Mouse (Mus musculus): ENCODE results near the gene Bend6.
"Not testable (repeated sequence)": the region's sequence is repeated elsewhere in the genome, so short reads cannot be mapped to it uniquely, and the experiment has no call there.

The Bend6 gene

DNA sequence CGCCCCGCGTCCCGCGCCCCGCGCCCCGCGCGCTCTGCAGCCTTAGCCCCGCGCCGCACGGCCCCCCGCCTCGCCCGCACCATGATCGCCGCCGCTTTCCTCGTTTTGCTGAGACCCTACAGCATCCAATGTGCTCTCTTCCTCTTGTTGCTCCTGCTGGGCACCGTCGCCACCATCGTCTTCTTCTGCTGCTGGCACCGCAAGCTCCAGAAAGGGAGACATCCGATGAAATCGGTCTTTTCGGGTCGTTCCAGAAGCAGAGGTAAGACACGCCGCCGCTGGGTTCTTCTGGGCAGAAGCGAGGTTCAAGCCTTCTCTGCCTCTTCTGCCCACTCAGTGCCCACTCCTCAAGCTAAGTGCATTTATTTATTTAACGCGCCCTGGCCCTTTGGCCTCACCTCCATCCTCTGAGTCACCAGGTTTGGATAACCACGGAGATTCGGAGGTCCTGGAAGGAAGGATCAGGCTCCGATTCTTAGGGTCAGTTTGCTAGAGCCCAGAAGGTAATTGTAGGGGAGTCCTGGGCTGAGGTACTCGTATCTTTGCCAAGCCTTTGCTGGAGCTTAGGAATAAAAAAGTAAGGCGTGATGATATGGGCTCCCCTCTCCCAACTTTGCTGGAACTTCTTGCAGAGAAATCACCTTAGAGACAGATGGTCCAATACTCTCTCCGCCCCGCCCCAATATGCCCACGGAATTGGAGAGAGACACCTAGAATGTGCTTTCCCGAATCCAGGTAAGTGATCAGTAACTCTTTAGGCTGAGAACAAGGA lies 761 bp upstream of the Bend6 start, which contains the start of gene Dst:
Gene Dst (plus strand): TSS at position 35 of the 772 bp plus-strand sequence.
- in situ Hi-C loops (cut with MboI; ENCODE audit: unreplicated experiment in 2 of 2): no loop called here

DNA sequence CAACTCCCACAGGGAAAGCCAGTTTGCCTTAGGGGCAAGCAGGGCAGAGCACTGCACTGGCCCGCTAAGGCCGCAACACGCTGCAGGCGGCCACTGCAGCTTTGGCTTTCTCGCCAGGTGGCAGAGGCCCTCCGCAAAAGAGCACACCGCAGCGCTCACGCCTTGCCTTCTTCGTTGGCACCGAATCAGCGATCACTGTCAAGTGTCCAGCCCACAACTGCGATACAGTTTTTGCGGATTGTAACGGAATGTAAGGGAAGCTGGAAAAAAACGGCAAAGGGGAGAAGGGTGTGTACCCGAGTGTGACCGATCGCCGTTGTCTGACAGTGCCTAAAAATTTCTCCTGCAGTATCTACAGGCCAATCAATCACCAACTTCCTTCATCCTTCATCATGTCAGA lies 689 bp downstream of the Bend6 start:
- in situ Hi-C loops (cut with MboI; ENCODE audit: unreplicated experiment in 2 of 2): no loop called here

DNA sequence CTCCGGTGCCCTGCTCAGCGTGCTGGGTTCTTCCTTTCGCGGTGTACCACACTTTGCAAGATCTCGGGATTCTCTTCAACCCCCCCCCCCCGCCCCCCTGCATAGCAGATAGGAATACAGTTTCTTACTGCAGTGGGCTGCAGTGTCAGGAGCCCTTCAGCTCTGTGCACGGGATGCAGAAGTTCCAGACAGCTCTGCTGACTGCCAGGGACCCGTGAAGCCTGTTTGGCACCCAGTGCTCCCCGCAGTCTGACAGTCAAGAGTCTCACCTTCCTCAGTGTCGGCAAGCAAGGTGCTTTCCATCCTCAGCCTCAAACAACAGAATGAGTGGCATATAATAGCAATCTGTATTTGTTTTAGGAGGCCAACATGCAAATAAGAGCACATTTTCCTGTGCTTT lies 1.4 kb downstream of the Bend6 start:
- in situ Hi-C loops (cut with MboI; ENCODE audit: unreplicated experiment in 2 of 2): no loop called here

DNA sequence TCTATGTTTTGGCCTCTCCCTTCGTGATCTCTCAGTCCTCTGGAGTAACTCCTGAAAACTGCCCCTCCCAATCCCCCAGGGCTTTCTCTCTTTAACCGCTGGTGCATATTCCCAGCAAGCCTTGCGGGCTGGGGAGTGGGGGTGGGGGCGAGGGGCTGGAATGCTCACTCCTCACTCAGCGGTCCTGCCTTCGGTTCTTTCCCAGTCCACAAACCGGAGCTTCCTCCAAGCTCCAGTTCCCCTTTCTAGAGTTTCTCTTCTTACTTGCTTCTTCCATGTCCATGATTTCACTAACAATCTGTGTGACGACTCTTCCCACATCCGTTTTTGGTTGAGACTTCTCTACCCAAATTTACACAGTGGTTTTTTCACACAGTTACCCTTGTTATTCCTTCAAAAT lies 4.0 kb downstream of the Bend6 start:
- in situ Hi-C loops (cut with MboI; ENCODE audit: unreplicated experiment in 2 of 2): no loop called here

DNA sequence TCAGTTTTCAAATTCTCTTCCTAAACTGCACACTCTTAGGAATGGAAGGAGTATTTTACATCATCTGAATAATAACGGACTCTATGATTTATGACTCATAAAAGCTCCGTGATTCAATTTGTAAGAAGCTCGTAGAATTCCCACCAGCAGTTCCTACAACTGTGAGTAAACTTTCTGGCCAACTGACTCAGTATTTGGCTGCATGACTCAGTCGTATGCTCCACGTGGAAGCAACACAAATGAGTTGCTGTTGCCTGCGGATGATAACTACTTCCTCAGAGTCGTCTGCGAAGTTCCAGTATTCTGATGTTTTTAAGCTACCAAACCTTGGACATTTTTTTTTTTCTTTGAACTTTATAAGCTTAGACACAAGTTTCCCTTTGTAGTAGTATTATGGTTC lies 7.4 kb downstream of the Bend6 start:
- in situ Hi-C loops (cut with MboI; ENCODE audit: unreplicated experiment in 2 of 2): no loop called here

DNA sequence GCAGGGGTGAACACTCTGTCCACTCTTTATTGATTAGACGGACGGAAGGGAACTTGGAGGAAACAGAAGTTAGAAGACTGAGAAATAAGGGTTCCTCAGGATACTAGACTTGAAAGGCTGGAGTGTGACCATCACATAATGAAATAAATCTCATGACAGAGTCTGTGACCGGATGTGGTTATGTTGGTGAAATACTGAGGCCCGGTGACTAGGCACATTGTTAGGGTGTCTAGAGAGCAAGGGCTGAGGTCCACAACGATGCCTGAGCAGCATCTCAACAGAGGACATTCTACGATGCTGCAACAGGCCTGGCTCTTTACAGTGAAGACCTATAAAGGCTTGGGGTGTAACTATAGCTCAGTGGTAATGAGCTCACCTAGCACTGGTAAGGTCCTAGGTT lies 9.2 kb downstream of the Bend6 start:
- in situ Hi-C loops (cut with MboI; ENCODE audit: unreplicated experiment in 2 of 2): loop anchor here (10.0 to 25.0 kb wide), 3 partner anchors 66 to 514 kb away; no protein-coding TSS in a partner anchor

DNA sequence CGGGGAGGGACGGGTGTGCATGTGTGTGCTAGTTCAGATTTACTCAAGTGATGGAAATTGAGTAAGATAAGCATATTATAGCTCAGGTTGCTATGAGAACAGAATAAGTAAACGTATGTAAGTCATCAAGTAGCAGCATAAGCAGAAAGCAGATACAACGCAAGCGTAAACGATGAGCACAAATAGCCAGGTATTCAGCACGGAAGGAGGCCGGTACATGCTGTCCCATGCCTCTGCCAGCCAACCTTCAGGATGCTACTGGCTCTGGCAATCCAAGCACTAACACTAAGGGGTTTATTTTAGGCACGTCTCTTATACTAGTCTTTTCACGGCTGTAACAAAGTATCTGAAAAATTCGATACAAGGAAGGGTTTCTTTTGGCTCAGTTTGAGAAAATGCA lies 10.2 kb downstream of the Bend6 start:
- in situ Hi-C loops (cut with MboI; ENCODE audit: unreplicated experiment in 2 of 2): loop anchor here (10.0 to 25.0 kb wide), 3 partner anchors 67 to 515 kb away; no protein-coding TSS in a partner anchor

DNA sequence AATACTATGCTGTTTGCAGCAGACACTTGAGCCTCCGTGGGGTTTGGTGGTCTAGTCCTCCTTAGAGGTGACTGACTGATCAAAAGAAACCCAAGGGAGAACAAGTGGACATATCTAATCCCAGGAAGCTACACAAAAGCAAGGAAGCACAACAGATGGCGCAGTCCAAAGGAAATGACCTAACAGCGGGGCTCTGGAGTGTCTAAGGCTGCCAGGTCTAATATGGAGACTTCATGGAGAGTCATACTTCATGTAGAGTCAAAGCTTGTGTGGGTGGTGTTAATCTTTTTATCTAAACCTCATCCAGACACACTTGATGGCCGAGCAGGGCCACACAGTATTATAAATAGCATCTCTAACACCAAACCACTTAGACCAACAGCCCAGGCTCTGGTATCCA lies 10.9 kb downstream of the Bend6 start:
- in situ Hi-C loops (cut with MboI; ENCODE audit: unreplicated experiment in 2 of 2): loop anchor here (10.0 to 25.0 kb wide), 3 partner anchors 68 to 516 kb away; no protein-coding TSS in a partner anchor

DNA sequence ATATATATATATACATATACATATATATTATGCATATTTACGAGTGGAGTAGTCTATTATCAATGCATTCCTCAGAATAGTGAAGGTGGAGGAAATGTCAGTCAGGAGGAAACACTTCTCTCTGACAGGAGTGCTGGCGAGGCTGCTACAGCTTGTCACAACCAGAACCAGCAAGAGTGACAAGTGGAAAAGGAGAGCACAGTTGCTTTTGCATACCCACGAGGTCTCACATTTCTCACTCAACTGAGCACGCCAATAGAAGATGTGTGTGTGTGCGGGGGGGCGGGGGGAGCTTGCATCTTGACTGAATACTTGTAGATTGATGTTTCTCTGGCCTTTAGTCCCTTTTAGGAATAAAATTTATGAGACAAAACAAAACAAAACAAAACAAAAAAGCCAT lies 11.5 kb downstream of the Bend6 start:
- in situ Hi-C loops (cut with MboI; ENCODE audit: unreplicated experiment in 2 of 2): loop anchor here (10.0 to 25.0 kb wide), 3 partner anchors 69 to 516 kb away; no protein-coding TSS in a partner anchor

DNA sequence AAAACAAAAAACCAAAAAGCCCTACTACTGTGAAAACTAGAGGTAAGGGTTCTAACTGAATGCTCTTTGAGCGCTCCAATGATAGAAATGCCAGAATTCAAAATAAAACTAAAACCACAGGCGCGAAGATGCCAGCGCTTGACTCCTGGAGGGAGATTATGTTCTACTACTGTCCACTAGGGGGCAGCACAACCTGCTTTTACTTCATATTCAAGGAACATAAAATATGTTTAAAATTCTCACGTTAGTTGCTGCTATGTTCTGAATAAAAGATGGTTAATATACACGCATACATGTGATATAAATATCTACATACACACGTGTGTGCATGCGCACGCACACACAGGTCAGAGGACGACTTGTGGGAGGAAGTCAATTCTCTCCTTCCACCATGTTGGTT lies 14.8 kb downstream of the Bend6 start:
- in situ Hi-C loops (cut with MboI; ENCODE audit: unreplicated experiment in 2 of 2): loop anchor here (10.0 to 25.0 kb wide), 3 partner anchors 72 to 520 kb away; no protein-coding TSS in a partner anchor

DNA sequence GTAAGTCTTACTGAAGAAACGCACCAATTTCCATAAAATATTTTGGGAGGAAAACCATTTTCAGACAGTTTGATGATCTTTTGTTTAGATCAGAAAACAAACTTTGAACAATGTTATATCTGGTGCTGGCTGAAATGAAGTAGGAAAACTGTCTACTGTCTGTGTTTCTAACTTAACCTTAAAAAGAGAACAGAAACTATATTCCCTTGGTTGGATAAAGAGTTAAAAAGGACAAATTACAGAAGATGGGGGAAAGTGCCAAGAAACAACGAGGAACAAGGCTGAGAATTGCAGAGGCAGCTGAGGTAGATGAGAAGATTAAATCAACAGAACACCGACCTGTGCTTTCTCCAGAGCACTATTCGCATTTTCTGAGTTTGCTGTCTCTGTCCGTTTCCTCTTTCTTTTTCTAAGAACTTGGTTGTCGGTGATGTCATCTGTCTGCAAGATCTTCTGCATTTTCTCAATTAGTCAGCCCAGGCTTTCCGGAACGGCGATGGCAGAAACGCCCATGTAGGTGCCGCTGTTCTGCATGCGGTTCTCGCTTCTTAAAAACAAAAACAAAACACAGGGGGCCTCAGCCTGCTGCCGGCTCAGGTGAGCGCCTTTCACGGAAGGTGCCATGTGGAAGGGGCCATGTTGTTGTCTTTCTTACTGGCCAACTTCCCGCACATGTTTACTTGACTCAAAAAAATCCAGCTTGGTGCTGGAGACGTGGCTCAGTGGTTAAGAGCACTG lies 24.3 kb downstream of the Bend6 start:
- in situ Hi-C loops (cut with MboI; ENCODE audit: unreplicated experiment in 2 of 2): loop anchor here (5.0 to 25.0 kb wide), 3 partner anchors 211 to 529 kb away; partner anchors contain the start of gene Prim2 (in 1 of the 2)

DNA sequence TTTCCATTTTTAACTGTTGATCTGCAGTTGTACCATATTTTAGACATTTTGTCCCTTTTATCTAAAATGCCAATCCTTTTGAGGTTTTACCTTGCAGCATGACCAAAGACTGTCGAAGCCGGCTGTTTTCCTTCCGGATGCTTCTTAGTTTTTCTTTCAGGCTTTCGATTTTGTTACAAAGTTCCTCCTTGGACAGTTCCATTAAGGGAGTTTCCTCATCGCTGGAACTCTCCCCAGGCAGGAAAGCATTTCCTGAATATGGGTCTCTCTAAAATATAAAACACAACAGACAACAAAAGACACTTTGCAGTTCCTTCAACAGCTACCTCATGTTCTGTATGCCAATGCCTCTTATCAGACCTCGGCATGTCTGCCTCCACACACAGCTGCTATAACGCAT lies 29.4 kb downstream of the Bend6 start:
- in situ Hi-C loops (cut with MboI; ENCODE audit: unreplicated experiment in 2 of 2): loop anchor here in 1 of 2 experiments (5.0 to 25.0 kb wide), 2 partner anchors 61 to 534 kb away; no protein-coding TSS in a partner anchor

DNA sequence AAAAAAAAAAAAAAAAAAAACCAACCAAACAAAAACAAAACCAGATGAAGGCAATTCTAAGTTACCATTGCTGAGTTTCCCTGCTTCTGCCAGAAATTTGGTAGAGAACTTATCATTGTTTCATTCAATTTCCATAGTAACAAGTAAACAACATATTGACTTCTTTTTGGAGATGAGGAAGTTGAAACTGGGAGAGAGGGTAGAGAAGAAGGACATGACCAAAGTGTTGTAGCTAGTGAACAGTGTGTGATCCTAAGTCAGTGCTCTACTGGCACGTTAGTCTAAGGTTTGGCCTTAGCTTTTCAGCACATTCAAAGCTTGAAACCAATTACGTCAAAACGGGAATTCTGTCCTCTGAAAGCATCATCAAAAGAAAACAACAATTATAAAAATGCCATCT lies 31.2 kb downstream of the Bend6 start:
- in situ Hi-C loops (cut with MboI; ENCODE audit: unreplicated experiment in 2 of 2): loop anchor here in 1 of 2 experiments (5.0 to 25.0 kb wide), 2 partner anchors 59 to 536 kb away; no protein-coding TSS in a partner anchor

DNA sequence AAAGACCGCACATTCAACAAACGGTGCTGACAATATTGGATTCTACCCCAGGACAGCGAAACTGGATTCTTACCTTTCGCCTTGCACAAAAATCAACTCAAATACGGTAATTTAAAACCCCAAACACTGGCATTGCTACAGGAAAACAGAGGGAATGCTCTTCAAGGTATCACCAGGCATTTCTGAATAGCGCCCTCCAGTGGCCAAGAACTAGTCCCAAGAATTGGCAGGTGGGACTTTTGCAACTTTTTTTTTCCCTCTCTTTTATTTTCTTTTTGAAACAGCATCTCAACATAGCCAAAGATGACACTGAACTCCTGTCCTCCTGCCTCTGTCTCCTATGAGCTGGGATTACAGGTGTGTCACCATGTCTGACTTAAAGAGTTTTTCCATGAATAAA lies 31.9 kb downstream of the Bend6 start:
- in situ Hi-C loops (cut with MboI; ENCODE audit: unreplicated experiment in 2 of 2): loop anchor here in 1 of 2 experiments (5.0 to 25.0 kb wide), 2 partner anchors 58 to 537 kb away; no protein-coding TSS in a partner anchor

DNA sequence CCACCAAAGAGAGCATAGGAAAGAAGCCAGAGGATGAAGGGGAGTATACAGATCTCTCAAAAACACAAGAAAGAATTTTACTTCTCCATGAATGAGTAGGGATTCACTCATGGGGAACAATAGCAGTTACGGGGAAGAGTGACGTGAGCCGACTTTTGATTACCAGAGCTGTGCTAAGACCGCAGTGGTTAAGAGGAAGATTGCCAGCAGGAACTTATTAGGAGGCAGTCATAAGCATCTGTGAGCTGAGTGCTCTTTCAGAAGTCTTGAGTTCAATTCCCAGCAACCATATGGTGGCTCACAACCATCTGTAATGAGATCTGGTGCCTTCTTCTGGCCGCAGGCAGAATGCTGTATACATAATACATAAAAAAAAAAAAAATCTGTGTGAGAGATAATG lies 34.1 kb downstream of the Bend6 start:
- in situ Hi-C loops (cut with MboI; ENCODE audit: unreplicated experiment in 2 of 2): no loop called here

DNA sequence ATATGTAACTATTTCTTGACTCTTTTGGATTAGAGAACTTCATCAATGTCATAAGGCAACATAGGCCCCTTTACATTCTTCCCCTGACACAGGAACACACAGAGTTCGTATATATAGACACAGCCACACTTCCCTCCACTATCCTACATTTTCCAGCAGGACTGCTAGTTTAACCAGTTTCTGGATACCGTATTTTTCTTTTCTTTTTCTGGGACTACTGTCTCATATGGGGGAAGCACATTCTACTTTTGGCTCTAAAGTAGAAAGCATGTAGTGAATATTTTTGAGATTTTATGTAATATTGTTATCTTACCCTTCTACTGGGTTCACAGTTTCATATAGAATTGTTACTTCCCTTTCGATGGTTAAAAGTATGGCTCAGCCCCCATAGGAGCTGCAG lies 38.2 kb downstream of the Bend6 start:
- in situ Hi-C loops (cut with MboI; ENCODE audit: unreplicated experiment in 2 of 2): no loop called here

DNA sequence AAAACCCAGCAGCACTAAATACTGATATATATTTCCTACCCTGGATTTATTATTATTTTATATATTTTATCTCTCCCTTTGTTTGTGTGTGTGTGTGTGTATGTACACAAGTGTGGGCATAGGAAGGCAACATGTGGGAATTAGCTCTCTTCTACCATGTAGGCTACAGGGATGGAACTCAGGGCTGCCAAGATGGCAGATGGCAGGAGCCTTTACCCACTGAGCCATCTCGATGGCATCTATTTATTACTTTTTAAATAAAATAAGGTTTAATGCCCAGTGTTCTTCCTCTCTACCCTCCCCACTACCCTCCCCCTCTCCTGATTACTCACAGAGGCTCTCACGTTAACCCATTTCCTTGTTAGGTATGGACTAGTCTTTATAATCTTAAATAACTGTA lies 38.6 kb downstream of the Bend6 start:
- in situ Hi-C loops (cut with MboI; ENCODE audit: unreplicated experiment in 2 of 2): no loop called here

DNA sequence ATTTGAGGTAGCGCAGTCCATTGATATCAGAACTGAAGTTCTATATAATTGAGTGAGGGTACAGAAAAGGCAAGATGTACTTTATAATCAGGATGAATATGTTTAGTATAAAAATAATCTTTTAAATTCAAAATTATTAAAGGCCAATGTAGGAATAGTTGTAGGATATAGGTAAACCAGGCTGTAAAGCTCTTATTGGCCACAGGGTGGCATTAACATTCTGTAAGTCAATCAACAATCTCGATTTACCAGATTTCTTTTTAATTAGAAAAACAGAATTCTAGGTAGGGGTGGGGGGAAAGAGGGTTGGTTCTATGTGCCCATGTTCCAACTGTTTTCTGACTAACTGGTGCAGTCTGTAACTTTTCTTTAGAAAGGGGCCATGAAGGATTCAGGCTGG lies 60.8 kb downstream of the Bend6 start:
- in situ Hi-C loops (cut with MboI; ENCODE audit: unreplicated experiment in 2 of 2): no loop called here

DNA sequence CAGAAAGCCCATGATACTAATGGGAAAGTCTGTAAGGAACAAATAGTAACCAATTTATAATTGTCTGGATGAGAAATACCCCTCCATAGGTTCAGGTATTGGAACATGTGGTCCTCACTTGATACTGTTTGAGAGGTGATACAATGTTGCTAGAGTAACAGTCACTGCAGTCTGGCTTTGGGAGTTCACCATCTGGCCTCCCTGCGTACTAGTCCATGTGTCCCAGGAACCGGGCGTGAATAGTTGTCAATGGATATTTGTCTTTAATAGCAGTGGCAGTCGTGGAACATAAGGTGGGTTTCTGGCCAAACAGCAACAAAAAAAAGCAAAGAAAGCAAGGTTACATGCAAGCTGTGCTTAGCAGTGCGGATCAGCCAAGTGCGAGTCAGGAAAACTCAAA lies 63.8 kb downstream of the Bend6 start:
- in situ Hi-C loops (cut with MboI; ENCODE audit: unreplicated experiment in 2 of 2): no loop called here

DNA sequence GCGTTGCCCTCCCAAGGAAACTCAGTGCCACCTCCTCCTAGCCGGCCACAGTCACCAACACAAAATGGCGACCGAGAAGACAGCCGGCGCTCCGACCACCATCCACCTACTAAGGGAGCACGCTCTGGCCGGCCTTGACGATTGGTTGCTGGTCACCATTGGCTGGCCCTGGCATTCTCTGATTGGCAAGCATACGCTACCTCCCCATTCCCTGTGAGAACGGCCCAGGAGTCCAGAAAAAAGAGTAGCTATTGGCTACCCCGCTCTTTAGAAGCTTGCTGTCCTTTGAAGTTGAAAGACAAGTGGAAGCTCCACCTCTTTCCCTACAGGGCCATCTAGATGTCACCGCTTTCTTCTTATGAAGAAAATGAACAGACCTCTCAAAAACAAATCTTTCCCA lies 68.7 kb downstream of the Bend6 start:
- in situ Hi-C loops (cut with MboI; ENCODE audit: unreplicated experiment in 2 of 2): not testable (repeated sequence)

DNA sequence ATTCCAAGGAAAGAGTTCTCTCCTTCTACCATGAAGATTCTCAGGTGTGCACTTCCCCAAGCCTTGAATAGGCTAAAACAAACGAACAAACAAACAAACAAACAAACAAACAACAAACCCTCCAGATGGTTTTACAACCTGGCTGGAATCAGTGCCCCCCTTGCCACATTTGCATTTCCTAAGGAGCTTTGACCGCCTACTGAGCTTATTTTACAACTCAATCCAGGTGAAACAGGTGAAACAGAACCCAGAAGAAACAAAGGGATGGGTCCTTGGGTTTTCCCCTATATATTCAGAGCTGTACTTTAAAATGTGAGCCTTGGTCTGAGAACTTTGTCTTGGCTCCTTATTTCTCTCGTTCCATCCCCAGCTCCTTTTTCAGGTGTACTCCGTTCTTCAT lies 77.0 kb downstream of the Bend6 start:
- in situ Hi-C loops (cut with MboI; ENCODE audit: unreplicated experiment in 2 of 2): no loop called here

All from v-Abl transformed pro-B cells (cell line).